Mouse (Mus musculus) testis, adult 2 months (tissue): ENCODE measurements around the gene Apol7c.
"Not testable (repeated sequence)": the region's sequence is repeated elsewhere in the genome, so short reads cannot be mapped to it uniquely, and the experiment has no call there.

Experiments used
- CTCF ChIP-seq: fragments of 200-500 bp; IDR thresholded peaks from 2 replicates; pipeline ENCODE4 v1.5.1; 2012; ENCODE audit warnings: low read depth, mild to moderate bottlenecking, inconsistent platforms, low read length, moderate library complexity; ENCODE audit not compliant: control insufficient read depth, insufficient read depth, insufficient replicate concordance
- POLR2A ChIP-seq: fragments of 200-500 bp; IDR thresholded peaks from 2 replicates; pipeline ENCODE4 v1.6.1; 2012; ENCODE audit warnings: low read depth, mild to moderate bottlenecking, inconsistent platforms, low read length, moderate library complexity; ENCODE audit not compliant: control insufficient read depth

DNA sequence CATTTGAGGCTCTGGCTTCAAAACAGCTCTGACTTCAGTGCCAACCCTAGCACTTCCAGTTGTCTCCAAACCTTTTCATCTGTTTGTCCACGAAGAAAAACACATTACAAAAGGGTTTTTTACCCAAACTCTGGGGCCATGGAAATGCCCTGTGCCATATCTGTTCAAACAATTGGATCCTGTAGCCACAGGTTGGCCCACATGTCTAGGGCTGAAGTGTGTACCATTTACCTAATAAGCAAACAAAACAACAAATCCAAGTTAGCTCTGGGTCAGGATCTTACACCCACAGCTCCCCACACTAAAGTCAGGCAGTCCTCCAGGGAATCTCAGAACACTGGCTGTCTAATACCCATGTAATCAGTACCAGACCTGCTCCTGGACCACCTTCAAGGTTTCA lies 6.1 kb upstream of the Apol7c start:
- TF ChIP-seq CTCF, POLR2A: not testable (repeated sequence)
